8 mouse cellular contexts compared by ENCODE assay signal in genomic region chr4:150569135-150569833, GRCm38 (mm10).
DNase-seq lines count a peak whose midpoint lies in the region; ATAC-seq lines count a peak whose summit lies in the region.

No protein-coding gene starts in this region.

- no peaks in the 10 kb centered on the region for H3K27me3 ChIP-seq in hindbrain, embryonic 13.5 days

- DNase-seq in T-cell, adult 2 months (ENCODE audit: low spot score): peak; percentile 53
- DNase-seq in cerebellum, postnatal 25 days: peak; percentile 88 to 89
- DNase-seq in frontal cortex, postnatal 25 days (ENCODE audit: low spot score in 2 of 2): peak; percentile 47 to 59
- DNase-seq in left cerebral cortex, adult 8-10 months (ENCODE audit: low spot score in 2 of 2): peak; percentile 36 to 52
- peak; percentile 70 for DNase-seq in right cerebral cortex, adult 18-20 months
- DNase-seq in urinary bladder, adult 18-20 months (ENCODE audit: low spot score in 2 of 2): peak; percentile 68 to 87

- H3K4me1 ChIP-seq in hindbrain, embryonic 13.5 days (replicated peaks): peaks cover 60% of the 10 kb centered on the region

- under 1% methylated on average over 59 of the region's 73 CpGs for WGBS in hindbrain, embryonic 13.5 days
- WGBS in macrophage (ENCODE audit: missing documents): under 1% methylated on average over 60 of the region's 73 CpGs

- peaks cover 8% of the 10 kb centered on the region; the same call in 1 of the 2 replicates for H3K36me3 ChIP-seq in hindbrain, embryonic 13.5 days
- peaks cover 5% of the 10 kb centered on the region; the same call in 1 of the 2 replicates for H3K36me3 ChIP-seq in macrophage (ENCODE audit: inconsistent target)

- H3K9ac ChIP-seq in hindbrain, embryonic 13.5 days: peak overlapping the region; percentile 94

- peaks cover 77% of the 10 kb centered on the region for H3K79me2 ChIP-seq in macrophage (ENCODE audit: inconsistent target)

- H3K9me3 ChIP-seq in hindbrain, embryonic 13.5 days: no peaks in the 10 kb centered on the region

- peak overlapping the region; percentile 91 for H3K4me2 ChIP-seq in hindbrain, embryonic 13.5 days

- H3K4me3 ChIP-seq in hindbrain, embryonic 13.5 days: peak overlapping the region; percentile 78
- H3K4me3 ChIP-seq in macrophage (ENCODE audit: inconsistent target): peak overlapping the region; percentile 70

- peak overlapping the region; percentile 96 for H3K27ac ChIP-seq in hindbrain, embryonic 13.5 days
- H3K27ac ChIP-seq in macrophage: peak overlapping the region; percentile 93

- ATAC-seq in hindbrain, embryonic 13.5 days (ENCODE audit: low FRiP score): peak; percentile 91

Comparison
In these comparisons a context has a peak if more than half of its experiments do, and no peak if none do; other contexts are left out.
1. Peak in every context shown above with its lines: DNase-seq, ATAC-seq, H3K4me3 ChIP-seq and H3K27ac ChIP-seq.